Mouse (Mus musculus) liver, postnatal 0 days (tissue): ENCODE results near the gene Pex26.

Experiments
- CTCF ChIP-seq: sonication (generic); IDR thresholded peaks from 2 replicates; pipeline ENCODE4 v1.5.1; 2016; ENCODE audit warnings: antibody characterized with exemption, low read depth
- EP300 ChIP-seq: IDR thresholded peaks from 2 replicates; pipeline ENCODE4 v1.6.1; 2016; ENCODE audit warnings: antibody characterized with exemption, low read depth, mild to moderate bottlenecking

DNA sequence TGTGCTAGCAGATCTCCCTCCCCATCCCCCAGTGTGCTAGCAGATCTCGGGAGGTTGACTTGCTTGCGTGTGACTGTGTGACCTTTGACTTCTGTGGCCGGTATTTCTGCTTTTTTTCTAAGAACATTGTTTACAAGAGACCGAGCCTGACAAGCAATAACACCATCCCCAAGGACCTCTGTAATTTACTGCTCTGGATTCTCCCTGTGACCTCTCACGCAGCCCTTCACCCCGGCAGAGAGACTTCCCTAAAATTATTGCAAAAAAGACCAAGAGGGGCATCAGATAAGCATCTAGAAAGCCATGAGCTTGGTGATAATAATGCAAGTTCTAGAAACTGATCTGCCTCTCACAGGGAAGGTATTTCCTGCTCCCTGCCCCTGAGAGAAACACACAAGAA, 41.5 kb downstream of the Pex26 start:
- TF ChIP-seq CTCF, result no peak
- no peak for TF ChIP-seq EP300
